Mouse (Mus musculus) cerebellum, postnatal 14 days (tissue): ENCODE measurements at regions not wholly inside any gene's neighbourhood (a gene's known extent, or its start where the extent isn't known, plus 50 kb on each side); places are given as distances from the start of the nearest gene placed in this dataset.

ENCODE experiments used
- DNase-seq, 2 experiments: peaks; one replicate each; pipeline ENCODE4 v3.0.0; 2021; ENCODE audit warnings: mixed read lengths in 2 of 2

DNA sequence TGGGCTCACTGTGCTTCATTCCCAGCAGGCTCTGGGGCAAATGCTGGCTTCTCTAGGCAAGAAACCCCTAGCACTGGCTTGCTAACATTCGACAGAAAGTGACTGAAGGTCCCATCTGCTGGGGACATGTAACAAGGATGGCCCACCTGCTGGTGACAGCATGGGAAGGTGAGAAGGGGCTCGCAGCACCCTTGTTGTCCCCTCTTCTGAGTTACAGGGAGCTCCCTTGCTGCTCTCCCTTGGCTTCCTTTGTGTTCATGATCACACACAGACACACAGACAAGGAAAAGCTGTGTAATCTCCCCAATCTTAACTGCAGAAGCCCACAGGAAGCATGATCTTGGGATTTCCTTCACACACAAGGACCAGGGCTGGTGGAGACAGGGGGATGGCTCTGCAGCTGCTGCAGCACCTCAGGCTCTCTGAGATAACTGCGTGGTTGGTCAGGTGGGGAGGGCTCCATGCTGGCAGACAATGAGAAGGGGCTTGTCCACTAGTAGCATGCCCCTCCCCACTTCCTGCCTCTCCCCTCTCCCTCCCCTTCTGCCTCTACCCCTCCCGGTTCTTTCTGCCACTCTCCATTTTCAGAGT lies 95.3 kb upstream of the Trpm1 start:
- peak in 1 of 2 experiments; percentile 13 for DNase-seq

GRCm38 (mm10) chr7:64057873-64058272 lies 95.8 kb upstream of the Trpm1 start:
- no peak for DNase-seq

DNA sequence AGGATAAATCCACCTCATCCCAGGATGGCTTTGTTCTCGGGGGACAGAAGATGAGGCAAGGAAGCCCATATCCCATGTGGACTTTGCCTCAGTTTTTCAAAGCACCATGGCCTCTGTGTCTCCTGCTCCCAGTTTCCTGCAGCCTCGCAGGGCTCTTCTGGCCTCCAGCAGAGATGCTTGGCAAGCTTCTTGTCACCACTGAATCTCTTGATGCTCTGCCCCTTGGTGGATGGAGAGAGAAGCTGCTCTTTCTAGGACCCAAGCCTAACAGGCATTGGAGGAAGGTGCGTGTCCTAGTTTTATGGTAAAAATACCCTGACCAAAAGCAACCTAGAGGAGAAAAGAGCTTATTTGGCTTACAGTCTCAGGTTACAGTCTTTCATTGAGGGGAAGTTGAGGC lies 97.1 kb upstream of the Trpm1 start:
- peak; percentile 38 to 51 for DNase-seq

- no peak for DNase-seq
Measured at GRCm38 (mm10) chr7:64054996-64055395, 98.6 kb upstream of the Trpm1 start.

DNA sequence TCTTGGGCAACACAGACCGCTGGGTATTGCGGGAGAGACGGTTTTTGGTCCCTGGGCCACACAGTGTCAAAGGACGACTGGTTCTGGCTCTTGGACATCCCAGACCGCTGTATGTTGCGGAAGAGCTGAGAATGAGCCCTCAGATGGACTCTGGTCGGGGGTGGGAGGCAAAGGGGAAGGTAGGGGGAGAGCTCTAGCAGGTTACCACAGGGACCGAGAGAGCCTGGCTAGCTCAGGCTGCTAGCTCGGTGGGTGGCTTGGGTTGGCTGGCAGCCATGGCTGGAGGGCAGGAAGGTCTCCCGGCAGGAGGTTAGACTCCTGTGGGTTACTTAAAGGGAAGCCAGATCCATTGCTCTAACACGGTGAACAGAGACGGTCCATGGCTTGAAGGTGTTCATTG lies 99.9 kb upstream of the Trpm1 start:
- DNase-seq, result peak; percentile 62 to 71

DNA sequence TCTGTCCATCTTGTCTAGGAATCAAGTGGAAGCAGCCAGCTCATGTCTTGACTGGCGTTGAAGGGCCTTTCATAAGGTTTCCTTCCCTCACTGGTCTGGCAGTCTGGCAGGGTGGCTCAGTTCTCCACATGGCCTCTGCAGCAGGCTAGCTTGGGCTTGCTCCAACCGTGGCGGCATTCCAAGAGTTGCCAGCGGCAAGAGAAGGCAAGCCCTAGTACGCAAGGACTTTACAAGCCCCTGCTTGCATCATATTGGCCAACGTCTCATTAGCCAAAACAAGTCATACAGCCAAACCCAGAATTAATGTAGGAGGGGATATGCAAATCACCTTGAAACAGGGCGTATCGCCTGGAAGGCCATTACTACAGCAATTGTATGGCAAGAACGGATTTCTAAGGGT lies 101.2 kb upstream of the Trpm1 start:
- DNase-seq, result peak; percentile 88 to 92

- DNase-seq, result no peak
Measured at GRCm38 (mm10) chr7:64050826-64051401, 102.7 kb upstream of the Trpm1 start.

GRCm38 (mm10) chr7:64050246-64050645 lies 103.4 kb upstream of the Trpm1 start:
- peak; percentile 48 to 50 for DNase-seq

GRCm38 (mm10) chr7:64049183-64049965 lies 104.3 kb upstream of the Trpm1 start:
- no peak for DNase-seq

GRCm38 (mm10) chr7:64048452-64049182 lies 105.0 kb upstream of the Trpm1 start:
- peak; percentile 53 to 74 for DNase-seq

DNA sequence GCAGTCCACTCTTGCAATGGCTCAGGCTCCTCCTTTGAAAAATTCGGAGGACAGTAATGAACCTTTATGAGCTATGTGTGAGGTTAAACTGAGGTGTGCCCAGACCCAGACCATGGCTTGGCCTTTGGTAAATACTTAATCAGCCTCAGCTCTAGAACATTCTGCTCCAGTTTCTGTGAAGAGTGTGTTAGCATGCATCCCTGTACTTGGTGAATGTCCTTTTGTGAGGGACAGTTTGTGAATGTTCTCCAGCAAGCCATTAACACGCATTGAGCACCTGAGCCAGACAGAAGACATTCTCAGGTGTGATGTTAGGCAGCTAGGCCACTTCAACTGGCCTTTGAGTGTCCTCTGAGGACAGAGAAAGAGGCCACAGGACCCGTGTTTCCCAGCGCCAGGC lies 105.8 kb upstream of the Trpm1 start:
- no peak for DNase-seq

- DNase-seq, result no peak
Measured at GRCm38 (mm10) chr7:64045292-64045691, 106.6 kb upstream of the Klf13 start.

DNA sequence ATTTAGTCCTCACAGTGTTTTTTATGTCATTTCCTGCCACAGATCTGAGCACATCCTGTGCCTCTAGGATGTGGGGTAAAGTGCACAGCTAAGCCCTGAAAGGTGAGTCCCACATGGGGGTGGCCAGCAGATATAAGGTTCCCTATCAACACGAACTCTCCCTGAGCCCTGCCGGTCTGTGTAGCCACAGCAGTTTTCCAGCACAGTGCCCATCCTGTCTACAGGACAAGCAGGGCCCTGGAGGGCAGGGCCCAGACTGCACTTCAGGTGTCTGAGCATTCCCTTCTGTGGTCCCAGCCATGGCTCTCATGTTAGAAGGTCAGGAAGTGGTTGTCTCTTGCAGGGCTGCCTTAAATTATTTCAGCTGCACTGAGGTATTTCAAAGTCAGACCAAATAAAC lies 104.3 kb upstream of the Klf13 start:
- no peak for DNase-seq

GRCm38 (mm10) chr7:64041303-64041702 lies 102.6 kb upstream of the Klf13 start:
- no peak for DNase-seq

GRCm38 (mm10) chr7:64040026-64040737 lies 101.5 kb upstream of the Klf13 start:
- DNase-seq, result no peak

- DNase-seq, result no peak
Measured at GRCm38 (mm10) chr7:64037701-64038231, 99.1 kb upstream of the Klf13 start.

- DNase-seq, result no peak
Measured at GRCm38 (mm10) chr7:64036154-64036553, 97.4 kb upstream of the Klf13 start.

DNA sequence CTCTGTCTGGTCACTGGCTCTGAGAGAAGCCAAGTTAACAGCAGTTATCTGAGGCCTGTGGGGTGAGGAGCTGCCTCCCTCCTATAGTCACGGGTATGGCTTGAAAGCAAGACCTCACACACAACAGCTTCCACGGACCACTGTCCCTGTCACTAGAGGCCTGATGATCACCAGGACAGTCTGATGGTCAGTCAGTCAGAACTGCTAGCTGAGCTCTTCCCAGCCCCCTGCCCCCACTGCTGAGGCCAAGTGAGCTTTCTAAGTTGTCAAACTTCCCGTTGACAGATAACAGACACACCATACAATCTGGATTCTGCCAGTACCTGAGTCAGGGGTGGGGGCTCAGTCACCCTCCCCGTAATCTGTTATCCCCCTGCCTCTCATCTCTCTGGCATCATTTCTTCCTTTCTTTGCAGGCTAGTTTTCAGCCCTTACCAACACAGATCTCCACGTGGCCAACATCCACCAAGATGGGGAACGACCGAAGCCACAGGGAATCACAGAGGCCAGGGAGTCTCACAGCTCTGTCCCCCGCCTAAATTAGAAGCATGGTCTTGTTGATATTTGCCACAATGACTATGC lies 96.4 kb upstream of the Klf13 start:
- no peak for DNase-seq

- DNase-seq, result no peak
Measured at GRCm38 (mm10) chr7:64034493-64034892, 95.8 kb upstream of the Klf13 start.

- peak; percentile 33 to 62 for DNase-seq
Measured at GRCm38 (mm10) chr7:64033388-64033787, 94.7 kb upstream of the Klf13 start.

DNA sequence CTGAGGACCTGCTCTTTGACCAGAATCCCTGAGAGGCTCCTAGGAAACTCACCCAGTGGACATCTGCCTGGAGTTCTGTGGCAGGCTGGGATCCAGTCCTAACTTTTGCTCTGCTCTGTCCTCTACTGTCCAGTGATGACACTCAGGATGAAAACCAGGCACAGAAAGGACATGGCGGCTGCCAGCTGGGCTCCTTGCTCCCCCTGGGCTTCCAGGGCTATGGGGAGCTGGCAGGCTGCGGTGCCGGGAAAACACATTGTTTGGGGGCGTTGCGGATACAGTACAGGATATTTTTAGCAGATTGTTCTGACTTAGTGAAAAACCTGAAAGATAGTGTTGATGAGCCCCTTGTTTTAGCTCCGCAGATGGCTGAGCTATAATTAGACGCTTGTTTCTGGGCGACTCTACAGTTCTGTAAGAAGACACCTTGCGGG lies 94.2 kb upstream of the Klf13 start:
- peak; percentile 45 to 68 for DNase-seq

DNA sequence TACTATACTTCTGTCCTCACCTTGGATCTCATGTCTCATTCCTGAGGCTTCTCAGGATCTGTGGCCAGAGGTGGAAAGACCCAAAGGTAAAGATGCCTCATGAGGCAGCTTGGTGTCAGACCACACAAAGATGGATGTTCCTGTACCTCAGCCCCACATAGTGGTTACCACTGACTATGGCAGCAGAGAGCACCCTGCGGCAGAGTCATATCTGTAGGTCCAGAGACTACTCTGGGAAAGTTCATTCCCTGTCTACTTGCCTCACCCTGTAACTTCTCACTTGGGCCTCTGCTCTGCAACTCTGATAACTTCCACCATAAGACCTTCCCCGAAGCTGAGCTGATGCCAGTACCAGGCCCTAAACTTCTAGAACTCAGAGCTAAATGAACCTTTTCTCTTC lies 91.9 kb upstream of the Klf13 start:
- no peak for DNase-seq
